Mouse (Mus musculus): ENCODE measurements around the gene Trip10.

DNA sequence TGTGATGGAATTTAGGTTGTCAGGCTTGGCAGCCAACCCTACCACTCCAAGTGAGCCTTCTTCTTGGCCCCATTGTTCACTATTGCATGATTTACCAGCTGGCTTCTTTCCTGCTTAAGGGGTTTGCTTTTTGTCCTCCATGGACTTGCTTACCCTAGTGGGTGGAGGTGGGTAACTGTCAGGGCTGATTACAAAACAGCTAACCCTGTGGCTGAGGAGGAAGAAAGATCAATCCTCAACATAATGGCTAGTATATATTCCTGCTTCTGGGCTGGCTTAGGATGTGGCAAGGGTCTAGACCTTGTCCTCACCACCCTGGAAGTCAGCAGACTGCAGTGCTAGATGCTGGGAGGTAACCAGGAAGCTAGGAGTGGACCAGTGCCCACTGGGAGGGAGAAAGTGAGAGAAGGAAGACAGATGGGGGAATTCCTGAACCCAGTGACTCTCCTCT lies 17.9 kb upstream of the Trip10 start:
- TF ChIP-seq CTCF (IDR thresholded peaks at IDR 0.05; ENCODE audit: insufficient read depth, low read depth, low read length) (no peak), POLR2A (IDR thresholded peaks at IDR 0.05; ENCODE audit: insufficient read depth, low read depth, low read length) (no peak)
